Mouse (Mus musculus) lung, postnatal 0 days (tissue): Measurements from ENCODE around the gene Epb41l5.

ENCODE experiments used
- CTCF ChIP-seq: IDR thresholded peaks from 2 replicates; pipeline ENCODE4 v1.5.1; 2016; ENCODE audit warnings: antibody characterized with exemption, mild to moderate bottlenecking
- EP300 ChIP-seq: IDR thresholded peaks from 2 replicates; pipeline ENCODE4 v1.6.1; 2016; ENCODE audit warnings: antibody characterized with exemption, mild to moderate bottlenecking, control low read depth

GRCm38 (mm10) chr1:119521681-119522080 lies 127.1 kb downstream of the Epb41l5 start:
- TF ChIP-seq EP300 (no peak), CTCF (no peak)
